Mouse (Mus musculus) neural tube, embryonic 13.5 days (tissue): ENCODE results near the gene Wdr46. TPM values are rescaled to one million over a fixed set of nuclear protein-coding genes. Genes with fewer than 3 reads are reported as not detected.

Source experiments
- ATAC-seq: fragments of 200-750 bp; cut with Nextera tagmentation; 2 replicates; pipeline ENCODE4 v1.8.0; 2017; ENCODE audit warnings: low read depth, mild to moderate bottlenecking, moderate TSS enrichment, moderate library complexity
- H3K27ac ChIP-seq: fragments of 300-500 bp; sonication (generic); replicated peaks from 2 replicates; pipeline ENCODE4 v1.5.1; 2015; ENCODE audit warnings: moderate library complexity, mild to moderate bottlenecking, inconsistent platforms
- H3K27me3 ChIP-seq: fragments of 300-500 bp; sonication (generic); 2 replicates; pipeline ENCODE4 v1.6.1; 2015; ENCODE audit warnings: mild to moderate bottlenecking, inconsistent platforms
- H3K36me3 ChIP-seq: fragments of 300-500 bp; sonication (generic); 2 replicates; pipeline ENCODE4 v1.6.1; 2015; ENCODE audit warnings: mild to moderate bottlenecking, inconsistent platforms
- H3K4me1 ChIP-seq: fragments of 300-500 bp; sonication (generic); replicated peaks from 2 replicates; pipeline ENCODE4 v1.6.1; 2015; ENCODE audit warnings: inconsistent platforms
- H3K4me2 ChIP-seq: fragments of 300-500 bp; sonication (generic); 2 replicates; pipeline ENCODE4 v1.6.1; 2015; ENCODE audit warnings: inconsistent platforms, mild to moderate bottlenecking, moderate library complexity
- H3K4me3 ChIP-seq: fragments of 300-500 bp; sonication (generic); 2 replicates; pipeline ENCODE4 v1.5.1; 2015; ENCODE audit warnings: mild to moderate bottlenecking, inconsistent platforms
- H3K9ac ChIP-seq: fragments of 300-500 bp; sonication (generic); 2 replicates; pipeline ENCODE4 v1.6.1; 2015; ENCODE audit warnings: moderate library complexity, mild to moderate bottlenecking, inconsistent platforms
- H3K9me3 ChIP-seq: fragments of 300-500 bp; sonication (generic); 2 replicates; pipeline ENCODE4 v1.6.1; 2016; ENCODE audit warnings: inconsistent platforms
- WGBS: fragments of 180-500 bp; shearing (Covaris S2); methylation state at CpG from one replicate; pipeline ENCODE4 v1.1.7; 2015; 5-methylcytosine and 5-hydroxymethylcytosine counted together
- polyA plus RNA-seq: library from polyadenylated mRNA; unstranded; fragments of >200 nt; fragmentation: Nextera tagmentation; extraction: Ambion mirVana; gene quantifications from 2 replicates; pipeline ENCODE4 v1.2.1, GENCODE M21; 2015

Wdr46 gene
- polyA plus RNA-seq, 1 experiment from 2014 or later: 27.6 TPM

DNA sequence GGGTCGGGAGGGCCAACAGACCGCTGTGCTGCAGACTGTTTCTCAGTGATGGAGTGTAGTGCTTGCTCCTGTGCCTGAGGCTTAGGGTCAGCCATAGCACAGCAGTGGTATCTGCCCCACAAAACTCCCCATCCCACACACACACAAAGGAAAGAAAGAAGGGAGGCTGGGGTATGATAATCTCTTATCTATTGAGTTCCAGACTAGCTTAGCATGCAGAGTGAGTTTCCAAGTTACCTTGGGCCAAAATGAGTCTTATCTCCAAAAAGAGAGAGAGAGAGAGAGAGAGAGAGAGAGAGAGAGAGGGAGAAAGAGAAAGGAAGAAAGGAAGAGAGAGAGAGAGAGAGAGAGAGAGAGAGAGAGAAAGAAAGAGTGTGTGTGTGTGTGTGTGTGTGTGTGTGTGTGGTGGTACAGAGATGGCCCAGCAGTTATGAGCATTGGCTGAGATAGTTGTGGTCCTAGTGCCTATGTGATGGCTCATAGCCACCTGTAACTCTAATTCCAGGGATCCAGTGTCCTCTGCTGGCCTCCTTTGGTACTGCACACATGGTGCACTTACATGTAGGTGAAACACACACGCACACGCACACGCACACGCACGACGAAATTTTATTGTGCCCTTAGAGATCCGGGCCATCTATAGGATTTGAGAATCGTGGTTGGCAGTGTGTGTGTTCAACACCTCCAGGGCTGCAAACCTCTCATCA is 15.7 kb upstream of the Wdr46 start:
- Histone ChIP-seq H3K4me2 (no peak overlapping the region), H3K4me1 (peaks cover 31% of the 10 kb centered on the region), H3K27me3 (no peaks in the 10 kb centered on the region), H3K4me3 (no peak overlapping the region), H3K9me3 (no peaks in the 10 kb centered on the region), H3K27ac (no peak overlapping the region), H3K9ac (no peak overlapping the region), H3K36me3 (peaks cover 22% of the 10 kb centered on the region)
- 84% methylated on average over 10 of the region's 10 CpGs for WGBS
- no peak for ATAC-seq

DNA sequence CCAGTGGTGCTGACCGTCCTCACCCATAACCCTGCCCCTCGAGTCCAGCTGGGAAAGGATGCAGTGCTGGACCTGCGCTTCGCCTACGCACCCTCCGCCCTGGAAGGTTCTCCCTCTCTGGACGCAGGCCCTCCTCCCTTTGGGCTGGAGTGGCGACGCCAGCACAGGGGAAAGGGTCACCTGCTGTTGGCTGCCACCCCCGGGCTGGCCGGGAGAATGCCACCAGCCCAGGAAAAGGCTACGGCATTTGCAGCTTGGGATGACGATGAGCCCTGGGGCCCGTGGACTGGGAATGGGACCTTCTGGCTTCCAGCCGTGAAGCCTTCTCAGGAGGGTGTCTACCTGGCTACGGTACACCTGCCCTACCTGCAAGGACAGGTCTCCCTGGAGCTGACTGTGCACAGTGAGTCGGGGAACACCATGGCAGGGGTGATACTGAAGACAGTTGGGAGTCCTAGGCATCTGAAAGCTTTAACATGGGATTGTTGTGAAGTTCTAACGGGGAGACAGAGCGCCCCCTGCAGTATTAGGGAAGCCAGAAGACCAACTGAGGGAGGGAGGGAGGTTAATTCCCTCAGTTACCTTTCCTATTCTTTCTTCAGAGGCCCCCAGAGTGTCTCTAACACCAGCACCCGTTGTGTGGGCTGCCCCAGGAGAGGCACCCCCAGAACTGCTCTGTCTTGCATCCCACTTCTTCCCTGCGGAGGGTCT is 14.9 kb upstream of the Wdr46 start:
- WGBS: 83% methylated on average over 21 of the region's 21 CpGs
- H3K27me3 ChIP-seq: no peaks in the 10 kb centered on the region
- no peak overlapping the region for H3K9ac ChIP-seq
- no peak overlapping the region; the same call in 1 of the 2 replicates for H3K4me3 ChIP-seq
- ATAC-seq: no peak
- H3K36me3 ChIP-seq: peaks cover 22% of the 10 kb centered on the region
- H3K4me1 ChIP-seq: peaks cover 24% of the 10 kb centered on the region
- H3K9me3 ChIP-seq: no peaks in the 10 kb centered on the region
- H3K27ac ChIP-seq: no peak overlapping the region
- no peak overlapping the region for H3K4me2 ChIP-seq

DNA sequence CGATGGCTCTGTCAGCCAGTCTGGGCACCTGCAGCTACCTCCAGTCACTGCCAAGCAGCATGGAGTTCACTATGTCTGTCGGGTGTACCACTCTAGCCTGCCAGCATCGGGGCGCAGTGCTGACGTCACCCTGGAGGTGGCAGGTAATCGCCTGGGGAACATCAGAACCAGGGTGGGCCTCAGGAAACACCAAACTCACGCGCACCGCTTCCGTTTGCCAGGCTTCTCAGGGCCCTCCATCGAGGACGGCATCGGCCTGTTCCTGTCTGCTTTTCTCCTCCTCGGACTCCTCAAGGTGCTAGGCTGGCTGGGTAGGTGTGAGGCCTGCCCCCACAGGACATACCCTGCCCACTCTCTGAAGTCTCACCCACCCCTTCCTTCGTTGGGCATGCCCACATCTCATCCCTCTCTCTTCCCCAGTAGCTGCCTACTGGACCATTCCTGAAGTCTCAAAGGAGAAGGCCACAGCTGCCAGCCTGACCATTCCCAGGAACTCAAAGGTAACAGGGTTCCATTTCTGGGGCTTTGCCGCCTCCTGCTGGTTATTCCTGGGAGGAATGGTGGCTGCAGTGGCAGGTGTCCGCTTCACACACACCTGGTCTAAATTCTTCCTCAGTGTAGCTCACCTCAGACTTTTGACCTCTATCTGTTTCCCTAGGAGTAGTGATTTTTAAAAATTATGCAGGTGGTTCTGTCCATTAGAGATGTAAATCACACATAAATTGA is 14.1 kb upstream of the Wdr46 start:
- no peak overlapping the region for H3K4me3 ChIP-seq
- H3K27me3 ChIP-seq: no peaks in the 10 kb centered on the region
- peaks cover 24% of the 10 kb centered on the region for H3K4me1 ChIP-seq
- H3K9me3 ChIP-seq: no peaks in the 10 kb centered on the region
- WGBS: 79% methylated on average over 17 of the region's 17 CpGs
- H3K36me3 ChIP-seq: peaks cover 22% of the 10 kb centered on the region
- no peak overlapping the region for H3K4me2 ChIP-seq
- H3K9ac ChIP-seq: no peak overlapping the region
- ATAC-seq: no peak
- H3K27ac ChIP-seq: no peak overlapping the region

DNA sequence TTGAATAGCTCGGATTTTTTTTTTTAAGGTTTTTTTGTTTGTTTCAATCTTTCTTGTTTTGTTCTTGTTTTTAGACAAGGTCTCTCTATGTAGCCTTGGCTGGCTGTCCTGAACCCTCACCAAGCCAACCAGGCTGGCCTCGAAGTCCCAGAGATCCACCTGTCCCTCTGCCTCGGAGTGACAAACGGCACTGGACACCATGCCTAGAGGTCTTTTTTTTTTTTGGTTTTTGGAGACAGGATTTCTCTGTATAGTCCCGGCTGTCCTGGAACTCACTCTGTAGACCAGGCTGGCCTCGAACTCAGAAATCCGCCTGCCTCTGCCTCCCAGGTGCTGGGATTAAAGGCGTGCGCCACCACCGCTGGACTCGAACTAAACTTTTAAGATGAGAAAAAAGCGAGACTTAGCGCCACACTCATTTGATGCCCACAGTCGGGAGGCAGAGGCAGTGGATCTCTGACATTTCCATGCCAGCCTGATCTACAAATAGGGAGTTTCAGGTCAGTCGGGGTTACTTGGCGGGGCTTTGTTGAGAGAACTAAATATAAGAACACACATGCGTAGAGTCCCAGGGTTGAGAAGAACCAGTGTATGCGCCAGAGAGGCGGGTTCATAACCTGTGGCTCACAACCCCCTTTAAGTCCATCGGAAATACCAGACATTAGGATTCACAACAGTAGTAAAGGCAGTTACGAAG is 12.1 kb upstream of the Wdr46 start:
- Histone ChIP-seq H3K36me3 (peaks cover 28% of the 10 kb centered on the region), H3K27ac (peak overlapping the region; percentile 98; the same call in 1 of the 2 replicates), H3K9me3 (no peaks in the 10 kb centered on the region), H3K4me2 (peak overlapping the region; percentile 99), H3K4me3 (peak overlapping the region; percentile 94), H3K27me3 (no peaks in the 10 kb centered on the region), H3K9ac (peak overlapping the region; percentile 97), H3K4me1 (peaks cover 25% of the 10 kb centered on the region)
- 66% methylated on average over 21 of the region's 21 CpGs for WGBS
- no peak for ATAC-seq

DNA sequence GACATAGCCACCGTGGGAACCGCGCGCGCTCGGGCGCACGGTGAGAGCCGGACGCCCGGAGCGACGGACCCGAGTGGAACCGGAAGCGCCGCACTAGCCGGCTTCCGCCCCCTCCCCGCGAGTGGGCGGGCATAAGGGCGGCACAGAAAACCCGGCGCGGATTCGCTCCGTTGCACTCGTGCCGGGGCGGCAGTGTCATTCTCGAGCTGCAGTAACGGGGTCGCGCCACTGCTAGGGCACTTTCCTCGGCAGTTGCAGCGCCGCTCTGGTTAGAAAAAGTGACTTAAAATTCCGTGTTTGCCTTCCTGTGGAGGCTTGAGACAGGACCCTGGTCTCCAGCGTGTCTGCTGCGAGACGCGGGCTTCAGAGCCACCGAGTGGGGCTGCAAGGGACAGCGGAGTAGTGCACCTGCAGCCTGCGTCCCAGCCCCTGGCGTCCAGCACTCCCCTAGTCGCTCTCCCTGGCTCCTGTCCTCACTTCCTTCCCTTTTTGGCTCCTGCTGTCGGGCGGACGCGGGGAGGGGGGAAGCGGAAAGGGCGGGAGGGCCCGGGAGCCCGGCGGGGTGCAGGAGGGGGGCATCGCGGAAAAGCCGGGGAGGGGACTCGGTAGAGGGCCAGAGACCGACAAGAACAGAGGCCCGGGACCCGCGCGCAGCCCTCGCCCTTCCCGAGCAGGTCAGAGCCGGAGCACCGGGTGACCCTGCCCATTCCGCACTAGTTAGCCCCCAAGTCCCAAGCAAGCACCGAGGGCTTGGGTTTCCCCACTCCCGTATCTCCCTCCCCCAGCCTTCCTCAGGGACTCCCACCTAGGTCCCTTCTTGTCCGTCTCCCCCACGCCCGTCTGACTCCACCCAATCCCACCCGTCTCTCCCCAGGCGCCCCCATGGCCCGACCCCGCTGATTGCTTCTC is 10.8 kb upstream of the Wdr46 start, which contains the start of gene Rgl2:
TSS of gene Rgl2 (plus strand) at position 173 of the 909 bp plus-strand sequence.
- Histone ChIP-seq H3K36me3 (peaks cover 33% of the 10 kb centered on the region), H3K27me3 (no peaks in the 10 kb centered on the region), H3K4me1 (peaks cover 25% of the 10 kb centered on the region), H3K4me2 (peak within 1 kb of the TSS; percentile 99), H3K27ac (peak within 1 kb of the TSS; percentile 98), H3K4me3 (peak within 1 kb of the TSS; percentile 94), H3K9ac (peak within 1 kb of the TSS; percentile 97), H3K9me3 (no peaks in the 10 kb centered on the region)
- under 1% methylated on average over 77 of the region's 80 CpGs for WGBS
- ATAC-seq: peak; percentile 74

DNA sequence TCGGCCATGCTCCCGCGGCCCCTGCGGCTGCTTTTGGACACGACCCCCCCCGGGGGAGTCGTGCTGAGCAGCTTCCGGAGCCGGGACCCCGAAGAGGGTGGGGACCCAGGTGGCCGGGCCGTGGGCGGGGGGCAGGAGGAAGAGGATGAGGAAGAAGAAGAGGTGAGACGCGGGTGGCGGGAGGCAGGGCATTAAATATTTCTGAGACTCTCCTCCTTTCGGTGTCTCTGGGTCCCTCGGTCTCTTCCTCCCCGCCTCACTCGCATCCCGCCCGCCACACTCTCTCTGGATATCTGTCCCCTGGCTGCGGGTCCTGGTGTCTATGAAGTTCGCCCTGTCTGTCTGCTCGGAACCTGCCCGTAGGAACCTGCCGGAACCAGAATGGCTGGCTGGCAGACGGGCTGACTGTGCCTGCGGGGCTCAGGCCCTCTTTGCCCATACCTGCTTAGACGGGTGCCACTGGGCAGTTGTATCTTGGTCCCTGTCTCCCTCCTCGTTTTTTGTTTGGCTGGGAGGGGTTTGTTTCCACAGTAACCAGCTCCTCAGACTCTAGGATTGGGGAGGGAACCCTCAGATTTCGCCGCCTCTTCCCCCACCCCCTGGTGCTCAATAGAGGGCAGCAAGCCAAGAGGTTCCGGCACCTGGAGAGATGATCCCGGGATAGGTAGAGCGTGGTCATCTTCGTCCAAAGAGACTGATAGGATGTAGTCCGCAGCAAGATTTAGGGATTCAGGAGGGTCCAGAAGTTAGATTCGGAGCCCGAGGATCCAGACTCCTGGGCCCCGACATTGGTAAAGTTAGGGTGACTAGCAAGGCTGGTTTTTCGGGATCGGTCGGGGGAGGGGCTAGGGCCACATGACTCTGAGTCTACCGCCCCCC is 9.9 kb upstream of the Wdr46 start:
- Histone ChIP-seq H3K36me3 (peaks cover 33% of the 10 kb centered on the region), H3K9me3 (no peaks in the 10 kb centered on the region)
- ATAC-seq: peak; percentile 13; the same call in 1 of the 2 replicates

DNA sequence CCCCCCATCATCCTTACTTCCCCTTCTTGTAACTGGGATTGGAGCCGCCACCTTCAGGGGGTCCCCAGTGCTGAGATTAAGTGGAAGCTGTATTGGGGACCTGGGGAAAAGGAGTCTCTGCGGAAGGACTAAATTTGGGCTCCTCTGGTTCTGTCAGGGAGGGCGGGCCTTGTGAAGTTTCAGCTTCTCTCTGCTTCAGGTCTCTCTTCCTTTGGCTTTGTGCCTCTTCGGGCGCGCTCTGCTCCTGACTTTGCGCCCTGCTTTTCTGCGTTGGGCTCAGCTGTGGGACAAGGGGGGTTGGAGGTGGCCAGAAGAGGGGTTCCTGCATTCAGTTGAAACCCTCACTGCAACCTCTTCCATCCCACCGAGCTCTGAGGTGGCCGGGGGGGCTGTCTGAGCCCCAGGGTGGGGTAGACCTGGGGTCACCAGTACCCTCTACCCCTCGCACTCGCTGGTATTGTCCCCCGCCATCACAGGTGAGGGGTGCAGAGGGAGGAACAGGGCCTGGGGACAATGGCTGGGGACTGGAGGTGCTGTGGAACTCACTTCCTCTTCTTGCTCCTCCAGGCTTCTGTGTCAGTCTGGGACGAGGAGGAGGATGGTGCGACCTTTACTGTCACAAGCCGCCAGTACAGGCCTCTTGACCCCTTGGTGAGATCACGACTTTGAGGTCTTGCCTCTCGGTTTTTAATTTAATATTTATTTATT is 9.1 kb upstream of the Wdr46 start:
- Histone ChIP-seq H3K4me3 (peak overlapping the region; percentile 94), H3K4me2 (peak overlapping the region; percentile 99), H3K36me3 (peaks cover 32% of the 10 kb centered on the region), H3K4me1 (peaks cover 25% of the 10 kb centered on the region), H3K27ac (peak overlapping the region; percentile 98; the same call in 1 of the 2 replicates), H3K9me3 (no peaks in the 10 kb centered on the region), H3K27me3 (no peaks in the 10 kb centered on the region), H3K9ac (peak overlapping the region; percentile 97)
- ATAC-seq: no peak
- WGBS: 35% methylated on average over 18 of the region's 18 CpGs

More for the DNA sequence above, 9.9 kb upstream of the Wdr46 start:
- Histone ChIP-seq H3K27me3 (no peaks in the 10 kb centered on the region), H3K4me3 (peak overlapping the region; percentile 94), H3K9ac (peak overlapping the region; percentile 97), H3K4me1 (peaks cover 25% of the 10 kb centered on the region), H3K27ac (peak overlapping the region; percentile 98), H3K4me2 (peak overlapping the region; percentile 99)
- WGBS: under 1% methylated on average over 45 of the region's 45 CpGs

DNA sequence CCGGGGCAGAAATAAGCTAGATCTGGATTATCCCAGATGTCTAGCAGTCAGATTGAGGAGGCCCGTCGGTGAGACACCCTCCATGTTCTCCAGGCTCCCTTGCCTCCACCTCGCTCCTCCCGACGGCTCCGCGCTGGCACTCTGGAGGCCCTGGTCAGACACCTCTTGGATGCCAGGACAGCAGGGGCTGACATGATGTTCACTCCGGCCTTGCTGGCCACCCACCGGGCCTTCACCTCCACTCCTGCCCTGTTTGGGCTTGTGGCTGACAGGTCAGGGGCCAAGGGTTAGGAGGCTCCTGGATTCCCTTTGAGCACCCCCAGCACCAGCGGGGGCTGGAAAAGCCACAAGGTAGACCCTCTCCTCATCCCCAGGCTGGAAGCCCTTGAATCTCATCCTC is 8.5 kb upstream of the Wdr46 start:
- 93% methylated on average over 11 of the region's 11 CpGs for WGBS
- Histone ChIP-seq H3K4me1 (peaks cover 25% of the 10 kb centered on the region), H3K9ac (no peak overlapping the region), H3K9me3 (no peaks in the 10 kb centered on the region), H3K4me2 (no peak overlapping the region), H3K36me3 (peaks cover 34% of the 10 kb centered on the region), H3K27ac (no peak overlapping the region), H3K27me3 (no peaks in the 10 kb centered on the region), H3K4me3 (no peak overlapping the region)
- ATAC-seq: no peak

DNA sequence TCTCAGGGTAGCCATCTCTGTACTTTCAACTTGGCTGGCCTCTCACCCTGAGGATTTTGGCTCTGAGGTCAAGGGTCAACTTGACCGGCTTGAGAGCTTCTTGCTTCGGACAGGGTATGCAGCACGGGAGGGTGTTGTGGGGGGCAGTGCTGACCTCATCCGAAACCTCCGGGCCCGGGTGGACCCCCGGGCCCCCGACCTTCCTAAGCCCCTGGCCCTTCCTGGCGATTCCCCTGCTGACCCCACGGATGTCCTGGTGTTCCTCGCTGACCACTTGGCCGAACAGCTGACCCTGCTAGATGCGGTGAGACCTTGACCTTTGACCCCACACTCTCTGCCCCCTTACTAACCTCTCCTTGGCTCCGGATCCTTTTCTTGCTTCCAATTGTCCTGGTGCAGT is 8.0 kb upstream of the Wdr46 start:
- Histone ChIP-seq H3K4me1 (peaks cover 25% of the 10 kb centered on the region), H3K9me3 (no peaks in the 10 kb centered on the region), H3K36me3 (peaks cover 34% of the 10 kb centered on the region), H3K9ac (no peak overlapping the region), H3K4me2 (no peak overlapping the region), H3K27me3 (no peaks in the 10 kb centered on the region), H3K27ac (no peak overlapping the region), H3K4me3 (no peak overlapping the region)
- ATAC-seq: no peak
- 90% methylated on average over 14 of the region's 14 CpGs for WGBS

DNA sequence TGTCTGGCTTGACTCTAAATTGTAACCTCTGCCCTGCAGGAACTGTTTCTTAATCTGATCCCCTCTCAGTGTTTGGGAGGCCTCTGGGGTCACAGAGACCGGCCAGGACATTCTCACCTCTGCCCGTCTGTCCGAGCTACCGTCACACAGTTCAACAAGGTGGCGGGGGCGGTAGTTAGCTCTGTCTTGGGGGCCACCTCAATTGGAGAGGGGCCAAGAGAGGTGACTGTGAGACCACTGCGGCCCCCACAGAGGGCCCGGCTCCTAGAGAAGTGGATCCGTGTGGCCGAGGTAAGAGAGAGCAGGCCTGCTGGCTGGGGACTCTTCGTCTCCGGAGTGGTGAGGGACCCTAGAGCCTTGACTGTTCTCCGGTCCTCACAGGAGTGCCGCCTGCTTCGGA is 7.5 kb upstream of the Wdr46 start:
- no peak for ATAC-seq
- H3K9me3 ChIP-seq: no peaks in the 10 kb centered on the region
- no peak overlapping the region for H3K27ac ChIP-seq
- H3K4me2 ChIP-seq: no peak overlapping the region
- 92% methylated on average over 15 of the region's 15 CpGs for WGBS
- no peaks in the 10 kb centered on the region for H3K27me3 ChIP-seq
- H3K4me1 ChIP-seq: peaks cover 22% of the 10 kb centered on the region
- H3K36me3 ChIP-seq: peaks cover 37% of the 10 kb centered on the region
- no peak overlapping the region for H3K4me3 ChIP-seq
- no peak overlapping the region for H3K9ac ChIP-seq
